Mouse (Mus musculus): ENCODE measurements around the gene Mrvi1. TPM values are rescaled to one million over a fixed set of nuclear protein-coding genes. Genes with fewer than 3 reads are reported as not detected.
A peak's percentile ranks its signal among the peaks of the same experiment; 100 is the strongest.
"Not testable (repeated sequence)": the region's sequence is repeated elsewhere in the genome, so short reads cannot be mapped to it uniquely, and the experiment has no call there.

Gene Mrvi1
- polyA plus RNA-seq, 1 experiment from 2014 or later: 0.43 TPM

GRCm38 (mm10) chr7:110896453-110896852 is 85.8 kb downstream of the Mrvi1 start:
- WGBS (ENCODE audit: missing documents): 93% methylated on average over 7 of the region's 7 CpGs
- no peak overlapping the region for H3K27ac ChIP-seq
- H3K4me3 ChIP-seq (ENCODE audit: inconsistent target): no peak overlapping the region
- H3K36me3 ChIP-seq (ENCODE audit: inconsistent target): no peaks in the 10 kb centered on the region
- no peaks in the 10 kb centered on the region for H3K79me2 ChIP-seq (ENCODE audit: inconsistent target)

- not testable (repeated sequence) for H3K27ac ChIP-seq; H3K36me3 ChIP-seq (ENCODE audit: inconsistent target); H3K4me3 ChIP-seq (ENCODE audit: inconsistent target); H3K79me2 ChIP-seq (ENCODE audit: inconsistent target)
- 93% methylated on average over 7 of the region's 10 CpGs for WGBS (ENCODE audit: missing documents)
Observed at GRCm38 (mm10) chr7:110895772-110896171, 86.5 kb downstream of the Mrvi1 start.

GRCm38 (mm10) chr7:110894673-110895072 is 87.6 kb downstream of the Mrvi1 start:
- 75% methylated on average over 9 of the region's 9 CpGs for WGBS (ENCODE audit: missing documents)
- H3K79me2 ChIP-seq (ENCODE audit: inconsistent target): no peaks in the 10 kb centered on the region
- no peak overlapping the region for H3K27ac ChIP-seq
- no peak overlapping the region for H3K4me3 ChIP-seq (ENCODE audit: inconsistent target)
- H3K36me3 ChIP-seq (ENCODE audit: inconsistent target): no peaks in the 10 kb centered on the region

GRCm38 (mm10) chr7:110893943-110894610 is 88.2 kb downstream of the Mrvi1 start:
- no peak overlapping the region for H3K4me3 ChIP-seq (ENCODE audit: inconsistent target)
- H3K79me2 ChIP-seq (ENCODE audit: inconsistent target): no peaks in the 10 kb centered on the region
- no peaks in the 10 kb centered on the region for H3K36me3 ChIP-seq (ENCODE audit: inconsistent target)
- no peak overlapping the region for H3K27ac ChIP-seq
- 84% methylated on average over 9 of the region's 10 CpGs for WGBS (ENCODE audit: missing documents)

GRCm38 (mm10) chr7:110891501-110891986 is 90.7 kb downstream of the Mrvi1 start:
- H3K27ac ChIP-seq: peak overlapping the region; percentile 92
- no peaks in the 10 kb centered on the region for H3K79me2 ChIP-seq (ENCODE audit: inconsistent target)
- H3K36me3 ChIP-seq (ENCODE audit: inconsistent target): no peaks in the 10 kb centered on the region
- 7% methylated on average over 9 of the region's 9 CpGs for WGBS (ENCODE audit: missing documents)
- peak overlapping the region; percentile 8; the same call in 1 of the 2 replicates for H3K4me3 ChIP-seq (ENCODE audit: inconsistent target)

- Histone ChIP-seq H3K79me2 (ENCODE audit: inconsistent target) (no peaks in the 10 kb centered on the region), H3K4me3 (ENCODE audit: inconsistent target) (no peak overlapping the region), H3K27ac (no peak overlapping the region), H3K36me3 (ENCODE audit: inconsistent target) (no peaks in the 10 kb centered on the region)
- 100% methylated on average over 2 of the region's 2 CpGs for WGBS (ENCODE audit: missing documents)
Observed at GRCm38 (mm10) chr7:110881746-110882333, 100.4 kb downstream of the Mrvi1 start.

- Histone ChIP-seq H3K36me3 (ENCODE audit: inconsistent target) (no peaks in the 10 kb centered on the region), H3K27ac (0 out of 2 replicates have a peak overlapping the region, but pooled peaks have one; percentile 4)
- WGBS (ENCODE audit: missing documents): 34% methylated on average over 4 of the region's 4 CpGs
Observed at GRCm38 (mm10) chr7:110878028-110878427, 104.2 kb downstream of the Mrvi1 start.

GRCm38 (mm10) chr7:110876965-110877364 is 105.3 kb downstream of the Mrvi1 start:
- no peak overlapping the region for H3K4me3 ChIP-seq (ENCODE audit: inconsistent target)
- H3K27ac ChIP-seq: no peak overlapping the region
- no peaks in the 10 kb centered on the region for H3K36me3 ChIP-seq (ENCODE audit: inconsistent target)
- 59% methylated on average over 4 of the region's 4 CpGs for WGBS (ENCODE audit: missing documents)
- H3K79me2 ChIP-seq (ENCODE audit: inconsistent target): no peaks in the 10 kb centered on the region

More at GRCm38 (mm10) chr7:110878028-110878427, 104.2 kb downstream of the Mrvi1 start:
- Histone ChIP-seq H3K79me2 (ENCODE audit: inconsistent target) (no peaks in the 10 kb centered on the region), H3K4me3 (ENCODE audit: inconsistent target) (no peak overlapping the region)

- H3K27ac ChIP-seq: no peak overlapping the region
- WGBS (ENCODE audit: missing documents): 81% methylated on average over 5 of the region's 5 CpGs
- H3K4me3 ChIP-seq (ENCODE audit: inconsistent target): no peak overlapping the region
- H3K79me2 ChIP-seq (ENCODE audit: inconsistent target): no peaks in the 10 kb centered on the region
- H3K36me3 ChIP-seq (ENCODE audit: inconsistent target): no peaks in the 10 kb centered on the region
Observed at GRCm38 (mm10) chr7:110868807-110869206, 113.5 kb downstream of the Mrvi1 start.

GRCm38 (mm10) chr7:110867116-110867515 is 115.1 kb downstream of the Mrvi1 start:
- Histone ChIP-seq H3K27ac (no peak overlapping the region), H3K36me3 (ENCODE audit: inconsistent target) (no peaks in the 10 kb centered on the region), H3K4me3 (ENCODE audit: inconsistent target) (no peak overlapping the region), H3K79me2 (ENCODE audit: inconsistent target) (no peaks in the 10 kb centered on the region)
- WGBS (ENCODE audit: missing documents): 99% methylated on average over 6 of the region's 6 CpGs

GRCm38 (mm10) chr7:110866021-110866420 is 116.2 kb downstream of the Mrvi1 start:
- no peak overlapping the region for H3K4me3 ChIP-seq (ENCODE audit: inconsistent target)
- WGBS (ENCODE audit: missing documents): 95% methylated on average over 3 of the region's 3 CpGs

GRCm38 (mm10) chr7:110865570-110865969 is 116.7 kb downstream of the Mrvi1 start:
- Histone ChIP-seq H3K36me3 (ENCODE audit: inconsistent target) (no peaks in the 10 kb centered on the region), H3K4me3 (ENCODE audit: inconsistent target) (no peak overlapping the region), H3K79me2 (ENCODE audit: inconsistent target) (no peaks in the 10 kb centered on the region), H3K27ac (no peak overlapping the region)
- WGBS (ENCODE audit: missing documents): 95% methylated on average over 6 of the region's 6 CpGs

More at GRCm38 (mm10) chr7:110866021-110866420, 116.2 kb downstream of the Mrvi1 start:
- Histone ChIP-seq H3K27ac (no peak overlapping the region), H3K79me2 (ENCODE audit: inconsistent target) (no peaks in the 10 kb centered on the region), H3K36me3 (ENCODE audit: inconsistent target) (no peaks in the 10 kb centered on the region)

GRCm38 (mm10) chr7:110865038-110865437 is 117.2 kb downstream of the Mrvi1 start:
- H3K36me3 ChIP-seq (ENCODE audit: inconsistent target): no peaks in the 10 kb centered on the region
- 93% methylated on average over 10 of the region's 10 CpGs for WGBS (ENCODE audit: missing documents)
- H3K79me2 ChIP-seq (ENCODE audit: inconsistent target): no peaks in the 10 kb centered on the region
- H3K27ac ChIP-seq: no peak overlapping the region
- no peak overlapping the region for H3K4me3 ChIP-seq (ENCODE audit: inconsistent target)

GRCm38 (mm10) chr7:110862751-110863289 is 119.4 kb downstream of the Mrvi1 start, which contains the start of gene Lyve1:
Gene Lyve1, minus strand, starts transcription at chr7:110863239.
- no peak within 1 kb of the TSS for H3K27ac ChIP-seq
- no peaks in the 10 kb centered on the region for H3K36me3 ChIP-seq (ENCODE audit: inconsistent target)
- no peak within 1 kb of the TSS for H3K4me3 ChIP-seq (ENCODE audit: inconsistent target)
- no peaks in the 10 kb centered on the region for H3K79me2 ChIP-seq (ENCODE audit: inconsistent target)
- 83% methylated on average over 12 of the region's 12 CpGs for WGBS (ENCODE audit: missing documents)

GRCm38 (mm10) chr7:110860129-110860528 is 122.1 kb downstream of the Mrvi1 start:
- H3K36me3 ChIP-seq (ENCODE audit: inconsistent target): no peaks in the 10 kb centered on the region
- H3K27ac ChIP-seq: no peak overlapping the region
- H3K4me3 ChIP-seq (ENCODE audit: inconsistent target): no peak overlapping the region
- no peaks in the 10 kb centered on the region for H3K79me2 ChIP-seq (ENCODE audit: inconsistent target)
- 41% methylated on average over 5 of the region's 5 CpGs for WGBS (ENCODE audit: missing documents)
